Mouse (Mus musculus) liver, embryonic 14.5 days (tissue): ENCODE measurements at regions not wholly inside any gene's neighbourhood (a gene's known extent, or its start where the extent isn't known, plus 50 kb on each side); places are given as distances from the start of the nearest gene placed in this dataset.

Experiments
- CTCF ChIP-seq: IDR thresholded peaks from 2 replicates; pipeline ENCODE4 v1.5.1; 2016; ENCODE audit warnings: antibody characterized with exemption, low read depth, control low read depth
- EP300 ChIP-seq: IDR thresholded peaks from 2 replicates; pipeline ENCODE4 v1.6.1; 2016; ENCODE audit warnings: antibody characterized with exemption, low read depth

- TF ChIP-seq CTCF (no peak), EP300 (no peak)
These were observed 232.8 kb downstream of the Sox4 start for GRCm38 (mm10) chr13:28720639-28721239.
